Comparison of ENCODE assay signal across 13 mouse cellular contexts in genomic region chr13:99583841-99584240, GRCm38 (mm10).
"Had no signal": no experiment of that assay in that cellular context is flagged by ENCODE, and none has a peak within 500 bp of the region (broad histone marks: within the 10 kb centered on the region; RNA-seq: fewer than 3 reads in every experiment).

No protein-coding gene starts in this region.

- DNase-seq: kidney, adult 11 months; kidney, adult 9 months; kidney, postnatal 36 days; lung, embryonic 14.5 days; lung, postnatal 10 days; lung, postnatal 4 days; thymus, postnatal 4 days had no signal

- ATAC-seq: liver, embryonic 12.5 days; midbrain, embryonic 13.5 days had no signal

- H3K4me3 ChIP-seq: limb, embryonic 15.5 days; liver, embryonic 12.5 days; megakaryocyte, embryonic 14.5 days; midbrain, embryonic 13.5 days had no signal

- H3K27ac ChIP-seq: kidney, postnatal 0 days; limb, embryonic 15.5 days; liver, embryonic 12.5 days; midbrain, embryonic 13.5 days; stomach, postnatal 0 days had no signal
